Mouse (Mus musculus): ENCODE data around the gene Zfp951. TPM values are rescaled to one million over a fixed set of nuclear protein-coding genes. Genes with fewer than 3 reads are reported as not detected.
"Not testable (repeated sequence)": the region's sequence is repeated elsewhere in the genome, so short reads cannot be mapped to it uniquely, and the experiment has no call there.

Zfp951 gene
- 1 to 10 TPM; 2.3 to 2.8 TPM for total RNA-seq (2021)

GRCm38 (mm10) chr5:104859962-104860525 lies at the start of gene Zfp951:
Gene Zfp951, minus strand, starts transcription at chr5:104860070.
- DNase-seq: peak; percentile 79 to 80

GRCm38 (mm10) chr5:104906556-104906955 lies 46.7 kb upstream of the Zfp951 start:
- intact Hi-C loops (cut with DNase I); DNase-seq: not testable (repeated sequence)

More at GRCm38 (mm10) chr5:104859962-104860525, at the start of gene Zfp951:
- intact Hi-C loops (cut with DNase I): not testable (repeated sequence)

- intact Hi-C loops (cut with DNase I); DNase-seq: not testable (repeated sequence)
Measured at GRCm38 (mm10) chr5:104859045-104859961, 567 bp downstream of the Zfp951 start.

- DNase-seq; intact Hi-C loops (cut with DNase I): not testable (repeated sequence)
Measured at GRCm38 (mm10) chr5:104854546-104854945, 5.3 kb downstream of the Zfp951 start.

- intact Hi-C loops (cut with DNase I): no loop called here
- DNase-seq: no peak
Measured at GRCm38 (mm10) chr5:104833330-104833729, 26.5 kb downstream of the Zfp951 start.

- no peak for DNase-seq
- intact Hi-C loops (cut with DNase I): no loop called here
Measured at GRCm38 (mm10) chr5:104829611-104830010, 30.3 kb downstream of the Zfp951 start.

- intact Hi-C loops (cut with DNase I); DNase-seq: not testable (repeated sequence)
Measured at GRCm38 (mm10) chr5:104770138-104770537, 89.7 kb downstream of the Zfp951 start.

Other genes starting within 250 kb of the Zfp951 start
- under 1 TPM; 0.07 to 0.22 TPM for gene Abcg3, start 122.6 kb upstream of the Zfp951 start, total RNA-seq (2021)